Mouse (Mus musculus): ENCODE measurements at regions not wholly inside any gene's neighbourhood (a gene's known extent, or its start where the extent isn't known, plus 50 kb on each side); places are given as distances from the start of the nearest gene placed in this dataset.
"Not testable (repeated sequence)": the region's sequence is repeated elsewhere in the genome, so short reads cannot be mapped to it uniquely, and the experiment has no call there.

DNA sequence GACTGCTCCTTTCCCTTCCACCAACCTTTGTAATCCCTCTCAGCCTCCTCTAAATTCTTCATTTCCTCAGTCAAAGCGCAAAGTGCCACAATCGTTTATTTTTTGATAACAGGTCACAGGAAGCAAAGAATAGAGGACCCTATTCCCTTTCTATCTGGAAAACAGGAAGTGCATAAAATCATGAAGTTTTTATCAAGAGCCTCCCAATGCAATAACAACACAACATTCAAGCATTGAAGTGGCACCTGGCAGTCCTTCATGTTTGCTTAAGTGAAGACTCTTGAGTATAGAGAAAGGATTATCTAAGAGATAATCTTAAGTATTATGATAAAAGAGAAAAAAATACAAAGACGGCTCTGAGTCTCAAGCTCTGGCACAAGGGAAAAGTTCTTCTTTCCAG is 111.9 kb downstream of the Ibtk start:
- Histone ChIP-seq H3K4me1 (no peaks in the 10 kb centered on the region), H3K36me3 (no peaks in the 10 kb centered on the region), H3K27ac (no peak overlapping the region), H3K9me3 (no peaks in the 10 kb centered on the region), H3K9ac (no peak overlapping the region), H3K4me3 (replicated peaks) (no peak overlapping the region), H3K27me3 (replicated peaks) (no peaks in the 10 kb centered on the region), H3K4me2 (no peak overlapping the region)
- no peak for ATAC-seq (ENCODE audit: insufficient read depth, low FRiP score, low read depth)
- WGBS = 59% methylated on average over 3 of the region's 3 CpGs

DNA sequence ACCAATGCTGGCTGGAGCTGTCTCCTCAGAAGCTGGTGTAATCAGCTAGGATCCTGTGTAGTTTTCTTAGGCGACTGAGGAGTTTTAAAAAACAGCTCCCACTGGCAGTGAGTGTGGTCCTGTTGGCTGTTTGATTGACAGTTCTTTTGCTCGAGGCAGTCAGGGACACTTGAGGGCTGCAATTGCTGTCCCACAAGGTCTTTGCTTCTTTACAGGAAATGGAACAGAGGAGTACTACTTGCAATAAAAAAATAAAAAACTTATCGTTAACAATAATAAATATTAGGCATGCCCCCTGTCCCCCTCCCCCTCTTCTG is 113.0 kb downstream of the Ibtk start:
- no peak for ATAC-seq (ENCODE audit: insufficient read depth, low FRiP score, low read depth)
- Histone ChIP-seq H3K4me1 (no peaks in the 10 kb centered on the region), H3K9ac (no peak overlapping the region), H3K4me2 (no peak overlapping the region), H3K36me3 (no peaks in the 10 kb centered on the region), H3K27me3 (replicated peaks) (no peaks in the 10 kb centered on the region), H3K9me3 (no peaks in the 10 kb centered on the region), H3K27ac (no peak overlapping the region), H3K4me3 (replicated peaks) (no peak overlapping the region)
- 66% methylated on average over 3 of the region's 3 CpGs for WGBS

DNA sequence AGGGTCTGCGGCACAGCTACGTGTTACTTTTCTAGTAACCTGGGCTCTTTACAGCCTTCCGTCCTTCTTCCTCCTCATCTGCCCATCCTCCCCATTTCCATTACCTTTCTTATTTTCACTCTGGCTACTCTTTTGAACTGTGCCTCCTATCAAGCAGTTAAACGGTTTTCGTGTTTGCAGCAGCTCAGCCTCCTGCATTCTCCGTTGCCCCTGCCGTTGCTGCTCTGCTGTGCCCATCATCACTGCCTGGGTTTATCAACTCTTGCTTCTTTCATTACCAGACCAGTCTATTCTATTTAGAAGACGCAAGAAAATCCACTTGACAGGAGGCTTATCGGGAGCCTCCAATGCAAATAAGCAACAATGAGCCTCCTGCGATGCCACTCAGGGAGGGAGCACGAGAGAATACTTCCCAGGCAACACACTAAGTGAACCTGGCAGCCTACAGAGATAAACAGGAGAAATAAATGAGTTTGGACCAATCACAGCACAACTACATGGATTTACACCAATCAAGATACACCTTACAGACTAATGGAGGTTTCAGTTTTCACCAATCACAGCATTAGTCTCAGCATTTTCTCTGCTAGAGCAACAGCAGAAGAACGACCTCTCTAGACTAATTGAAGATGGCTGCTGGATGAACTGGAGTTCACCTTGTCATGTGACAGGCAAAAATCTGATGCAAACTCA is 113.5 kb downstream of the Ibtk start:
- Histone ChIP-seq H3K4me2 (no peak overlapping the region), H3K9ac (no peak overlapping the region), H3K9me3 (no peaks in the 10 kb centered on the region), H3K27ac (no peak overlapping the region), H3K4me3 (replicated peaks) (no peak overlapping the region), H3K4me1 (no peaks in the 10 kb centered on the region), H3K36me3 (no peaks in the 10 kb centered on the region), H3K27me3 (replicated peaks) (no peaks in the 10 kb centered on the region)
- no peak for ATAC-seq (ENCODE audit: insufficient read depth, low FRiP score, low read depth)
- 83% methylated on average over 12 of the region's 12 CpGs for WGBS

DNA sequence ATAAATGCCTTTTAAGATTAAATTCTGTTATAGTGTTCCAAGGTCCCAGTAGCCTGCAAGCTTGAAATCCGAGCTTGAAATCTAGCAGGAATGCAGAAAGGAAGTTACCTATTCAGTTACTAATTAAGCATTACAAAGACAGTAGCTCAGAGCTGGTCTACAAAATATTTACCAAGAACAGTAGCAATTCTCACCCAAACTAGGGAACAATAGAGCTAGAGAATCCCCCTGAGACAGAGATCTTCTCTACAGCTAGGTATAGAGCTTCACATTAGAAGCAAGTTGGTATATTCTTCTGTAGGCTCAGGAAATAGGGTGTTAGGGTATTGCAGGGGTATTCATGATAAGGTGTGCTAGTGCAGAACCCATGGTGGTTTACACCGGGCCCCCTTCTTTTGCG is 114.3 kb downstream of the Ibtk start:
- H3K4me1 ChIP-seq; H3K4me3 ChIP-seq (replicated peaks); H3K4me2 ChIP-seq; ATAC-seq (ENCODE audit: insufficient read depth, low FRiP score, low read depth); H3K9me3 ChIP-seq; H3K36me3 ChIP-seq; H3K27me3 ChIP-seq (replicated peaks); H3K9ac ChIP-seq; H3K27ac ChIP-seq: not testable (repeated sequence)
- 72% methylated on average over 3 of the region's 3 CpGs for WGBS

DNA sequence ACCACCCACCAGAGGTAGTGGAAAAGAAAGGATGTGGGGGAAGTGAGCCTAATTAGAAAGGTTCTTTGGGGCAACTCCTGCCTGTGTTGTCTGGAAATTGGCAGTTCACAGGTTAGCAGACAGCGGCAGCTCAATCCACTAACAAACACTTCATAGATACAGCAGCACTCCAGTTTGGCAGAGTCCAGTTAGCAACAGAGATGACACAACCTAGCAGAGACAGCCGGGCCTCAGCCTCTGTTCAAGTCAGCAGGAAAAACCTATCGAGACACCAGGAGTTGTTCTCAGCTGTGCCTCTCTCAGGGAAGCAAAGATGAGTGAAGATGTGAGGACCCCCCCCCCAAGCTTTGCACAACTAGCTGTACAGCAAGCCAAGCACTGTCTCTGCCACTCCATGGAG is 131.2 kb downstream of the Ibtk start:
- H3K4me3 ChIP-seq (replicated peaks) = no peak overlapping the region
- no peak overlapping the region for H3K9ac ChIP-seq
- H3K9me3 ChIP-seq = no peaks in the 10 kb centered on the region
- H3K36me3 ChIP-seq = no peaks in the 10 kb centered on the region
- H3K27ac ChIP-seq = no peak overlapping the region
- no peak overlapping the region for H3K4me2 ChIP-seq
- no peak for ATAC-seq (ENCODE audit: insufficient read depth, low FRiP score, low read depth)
- H3K27me3 ChIP-seq (replicated peaks) = no peaks in the 10 kb centered on the region
- no peaks in the 10 kb centered on the region for H3K4me1 ChIP-seq
- 82% methylated on average over 3 of the region's 3 CpGs for WGBS

DNA sequence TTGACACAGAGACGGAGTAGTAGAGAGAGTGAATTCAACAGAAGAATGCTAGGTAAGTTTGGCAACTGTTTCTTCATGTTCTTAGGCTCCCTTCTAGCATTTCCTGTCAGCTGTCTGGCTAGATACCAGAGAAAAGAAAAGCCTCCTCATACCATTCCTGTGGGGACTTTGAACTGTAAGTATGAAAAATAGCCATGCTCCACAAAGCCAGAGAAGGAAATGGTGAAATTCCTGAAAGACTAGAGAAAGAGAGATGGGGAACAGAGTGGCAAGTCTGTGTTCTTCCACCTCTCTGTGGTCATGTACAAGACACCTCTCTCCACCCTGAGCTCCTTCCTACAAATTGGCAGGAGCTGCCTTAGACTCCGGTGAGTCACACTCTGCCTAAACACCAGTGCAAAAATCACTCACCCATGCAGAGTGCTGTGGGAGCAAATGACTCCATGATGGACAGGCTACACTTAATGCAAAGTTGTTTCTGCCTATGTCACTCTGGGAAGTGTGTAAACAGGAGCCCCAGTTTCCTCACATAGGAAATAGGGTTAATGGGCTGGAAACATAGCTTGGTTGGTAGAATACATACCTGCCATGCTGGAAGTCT is 131.9 kb downstream of the Ibtk start:
- WGBS = 54% methylated on average over 2 of the region's 2 CpGs
- no peaks in the 10 kb centered on the region for H3K4me1 ChIP-seq
- no peak overlapping the region for H3K9ac ChIP-seq
- no peaks in the 10 kb centered on the region for H3K9me3 ChIP-seq
- no peak overlapping the region for H3K4me3 ChIP-seq (replicated peaks)
- no peaks in the 10 kb centered on the region for H3K36me3 ChIP-seq
- H3K4me2 ChIP-seq = no peak overlapping the region
- H3K27me3 ChIP-seq (replicated peaks) = no peaks in the 10 kb centered on the region
- H3K27ac ChIP-seq = no peak overlapping the region
- ATAC-seq (ENCODE audit: insufficient read depth, low FRiP score, low read depth) = no peak

DNA sequence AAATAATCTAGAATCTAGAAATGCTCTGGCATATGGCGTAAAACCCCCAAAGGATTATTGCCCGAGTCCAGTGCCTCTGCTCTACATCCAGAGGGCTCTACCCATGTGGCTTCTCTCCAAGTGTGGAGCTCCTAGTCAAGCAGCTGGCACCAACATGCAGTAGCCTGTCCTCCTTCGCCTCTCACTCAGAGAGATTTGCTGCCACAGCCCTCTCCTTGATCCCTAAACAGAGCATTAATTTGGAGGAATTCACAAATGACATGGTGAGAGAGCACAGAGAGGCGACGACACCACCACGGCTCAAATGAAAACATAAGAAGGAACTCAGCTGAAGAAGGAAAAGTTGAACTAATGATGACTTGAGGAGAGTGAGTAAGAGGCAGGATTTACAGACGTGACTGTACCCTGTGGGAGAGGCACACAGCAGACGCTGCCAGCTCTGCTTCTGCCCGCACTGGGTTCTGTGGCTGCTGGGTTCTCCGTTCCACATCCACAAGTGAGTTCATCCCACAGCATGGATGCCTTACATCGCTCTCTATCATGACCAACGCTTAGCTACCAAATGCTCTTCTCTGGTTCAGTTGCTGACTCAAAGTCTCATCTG is 132.8 kb downstream of the Ibtk start:
- Histone ChIP-seq H3K27ac (no peak overlapping the region), H3K9ac (no peak overlapping the region), H3K9me3 (no peaks in the 10 kb centered on the region), H3K4me2 (no peak overlapping the region), H3K4me1 (no peaks in the 10 kb centered on the region), H3K27me3 (replicated peaks) (no peaks in the 10 kb centered on the region), H3K4me3 (replicated peaks) (no peak overlapping the region), H3K36me3 (no peaks in the 10 kb centered on the region)
- ATAC-seq (ENCODE audit: insufficient read depth, low FRiP score, low read depth) = no peak
- 77% methylated on average over 12 of the region's 12 CpGs for WGBS

DNA sequence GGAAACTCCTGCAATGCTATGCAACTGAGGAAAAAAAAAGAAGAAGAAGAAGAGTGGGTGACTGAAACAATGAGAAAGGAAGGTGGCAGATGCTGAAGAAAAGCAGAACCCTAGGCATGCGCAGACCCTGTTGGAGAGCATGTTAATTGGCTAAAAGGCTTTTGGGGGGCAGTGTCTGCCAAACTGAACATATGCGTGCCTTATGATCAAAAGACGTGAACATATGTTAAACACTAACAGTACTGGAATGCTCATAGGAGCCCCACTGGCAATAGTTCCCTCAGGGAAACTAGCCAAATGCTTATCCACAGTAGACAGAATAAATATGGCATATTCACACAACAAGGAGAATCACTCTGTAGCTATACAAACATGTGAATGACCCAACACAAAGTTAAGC is 140.0 kb downstream of the Ibtk start:
- H3K4me3 ChIP-seq (replicated peaks) = no peak overlapping the region
- H3K27me3 ChIP-seq (replicated peaks) = no peaks in the 10 kb centered on the region
- 68% methylated on average over 3 of the region's 3 CpGs for WGBS
- no peak overlapping the region for H3K4me2 ChIP-seq
- no peaks in the 10 kb centered on the region for H3K4me1 ChIP-seq
- H3K36me3 ChIP-seq = no peaks in the 10 kb centered on the region
- no peak overlapping the region for H3K27ac ChIP-seq
- ATAC-seq (ENCODE audit: insufficient read depth, low FRiP score, low read depth) = no peak
- no peak overlapping the region for H3K9ac ChIP-seq
- no peaks in the 10 kb centered on the region for H3K9me3 ChIP-seq

DNA sequence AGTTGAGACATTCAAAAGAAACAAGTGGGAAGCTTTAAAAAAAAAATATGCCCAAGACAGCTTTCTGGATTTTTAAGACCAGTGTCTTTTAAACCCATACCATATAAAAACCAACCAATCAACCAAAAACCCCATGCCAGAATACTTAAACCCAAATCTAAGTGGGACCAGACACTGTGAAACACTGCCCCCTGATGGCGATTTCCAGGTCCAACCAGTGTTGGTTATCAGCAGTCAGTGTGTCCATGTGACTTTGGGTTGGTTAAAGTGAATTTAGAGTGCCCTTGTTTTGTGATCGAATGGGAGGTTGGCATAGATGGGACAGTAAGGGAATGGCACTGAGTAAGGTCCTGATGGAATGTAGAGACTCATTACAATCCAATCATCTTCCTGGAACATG is 152.2 kb downstream of the Ibtk start:
- H3K27me3 ChIP-seq (replicated peaks) = no peaks in the 10 kb centered on the region
- H3K4me1 ChIP-seq = no peaks in the 10 kb centered on the region
- H3K36me3 ChIP-seq = no peaks in the 10 kb centered on the region
- no peaks in the 10 kb centered on the region for H3K9me3 ChIP-seq
- H3K4me3 ChIP-seq (replicated peaks) = no peak overlapping the region
- H3K27ac ChIP-seq = no peak overlapping the region
- H3K9ac ChIP-seq = no peak overlapping the region
- H3K4me2 ChIP-seq = no peak overlapping the region
- no peak for ATAC-seq (ENCODE audit: insufficient read depth, low FRiP score, low read depth)
- WGBS = 48% methylated on average over 2 of the region's 2 CpGs

DNA sequence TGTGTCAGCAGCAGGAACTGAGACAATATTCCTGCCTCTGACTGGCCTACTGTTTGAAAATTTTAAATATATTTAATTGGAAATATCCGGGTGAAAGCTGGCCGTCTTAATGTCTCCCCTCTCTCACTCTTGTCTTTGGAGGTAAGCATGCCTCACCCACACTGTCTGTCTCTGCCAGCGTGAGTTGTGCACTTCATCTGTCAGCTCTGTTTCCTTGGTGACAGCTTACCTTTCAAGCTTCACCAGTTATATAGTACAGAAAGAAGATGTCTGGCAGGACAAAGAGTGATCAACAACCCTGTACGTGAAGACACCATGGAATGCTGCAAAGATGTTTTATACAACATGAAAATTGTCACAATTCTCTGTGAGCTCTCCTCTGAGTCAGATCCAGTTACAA is 155.3 kb downstream of the Ibtk start:
- Histone ChIP-seq H3K27ac (no peak overlapping the region), H3K4me1 (no peaks in the 10 kb centered on the region), H3K4me3 (replicated peaks) (no peak overlapping the region), H3K4me2 (no peak overlapping the region), H3K9ac (no peak overlapping the region), H3K27me3 (replicated peaks) (no peaks in the 10 kb centered on the region), H3K9me3 (no peaks in the 10 kb centered on the region), H3K36me3 (no peaks in the 10 kb centered on the region)
- ATAC-seq (ENCODE audit: insufficient read depth, low FRiP score, low read depth) = no peak
- WGBS = 80% methylated on average over 4 of the region's 4 CpGs

DNA sequence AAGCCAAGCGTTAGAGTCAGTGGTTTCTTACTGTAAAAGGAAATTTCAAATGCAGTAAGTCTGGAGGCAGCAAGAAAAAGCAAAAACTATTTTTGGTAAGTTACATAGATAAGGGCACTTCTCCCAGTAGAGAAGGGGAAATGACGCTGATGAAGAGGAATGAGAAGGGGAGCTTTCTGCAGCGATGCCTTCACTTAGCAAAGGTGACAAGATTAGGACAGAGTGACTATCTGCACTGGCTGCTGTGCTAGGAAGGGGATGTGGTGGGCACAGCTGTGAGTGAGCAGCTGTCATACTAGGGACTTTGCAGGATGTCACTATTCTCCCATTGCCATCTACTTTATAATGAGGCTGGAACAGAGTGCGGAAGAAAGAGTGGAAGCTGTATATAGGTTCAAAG is 156.5 kb downstream of the Ibtk start:
- no peak overlapping the region for H3K4me3 ChIP-seq (replicated peaks)
- no peak overlapping the region for H3K9ac ChIP-seq
- H3K4me2 ChIP-seq = no peak overlapping the region
- no peaks in the 10 kb centered on the region for H3K9me3 ChIP-seq
- 77% methylated on average over 4 of the region's 4 CpGs for WGBS
- no peaks in the 10 kb centered on the region for H3K27me3 ChIP-seq (replicated peaks)
- H3K4me1 ChIP-seq = no peaks in the 10 kb centered on the region
- H3K27ac ChIP-seq = no peak overlapping the region
- no peak for ATAC-seq (ENCODE audit: insufficient read depth, low FRiP score, low read depth)
- H3K36me3 ChIP-seq = no peaks in the 10 kb centered on the region

DNA sequence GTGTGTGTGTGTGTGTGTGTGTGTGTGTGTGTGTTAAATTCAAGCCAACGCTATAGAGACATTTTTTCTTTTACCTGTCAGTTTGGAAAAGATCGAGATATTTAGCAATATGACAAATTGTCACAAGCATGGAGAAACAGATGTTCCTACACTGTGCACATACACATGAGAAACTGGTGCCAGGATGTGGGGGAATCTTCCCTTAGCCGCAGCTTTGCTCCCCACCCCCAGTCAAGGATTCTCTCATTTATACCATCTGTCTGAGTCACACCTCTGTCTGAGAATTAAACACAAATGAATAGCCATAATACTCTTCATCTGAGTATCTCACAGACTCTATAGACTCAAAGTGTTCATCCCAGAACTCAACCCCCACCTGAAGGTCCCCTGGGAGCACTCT is 159.9 kb downstream of the Ibtk start:
- Histone ChIP-seq H3K27me3 (replicated peaks) (no peaks in the 10 kb centered on the region), H3K4me2 (no peak overlapping the region), H3K4me3 (replicated peaks) (no peak overlapping the region), H3K36me3 (no peaks in the 10 kb centered on the region), H3K27ac (no peak overlapping the region), H3K9me3 (no peaks in the 10 kb centered on the region), H3K4me1 (no peaks in the 10 kb centered on the region), H3K9ac (no peak overlapping the region)
- WGBS = 82% methylated on average over 3 of the region's 3 CpGs
- ATAC-seq (ENCODE audit: insufficient read depth, low FRiP score, low read depth) = no peak

DNA sequence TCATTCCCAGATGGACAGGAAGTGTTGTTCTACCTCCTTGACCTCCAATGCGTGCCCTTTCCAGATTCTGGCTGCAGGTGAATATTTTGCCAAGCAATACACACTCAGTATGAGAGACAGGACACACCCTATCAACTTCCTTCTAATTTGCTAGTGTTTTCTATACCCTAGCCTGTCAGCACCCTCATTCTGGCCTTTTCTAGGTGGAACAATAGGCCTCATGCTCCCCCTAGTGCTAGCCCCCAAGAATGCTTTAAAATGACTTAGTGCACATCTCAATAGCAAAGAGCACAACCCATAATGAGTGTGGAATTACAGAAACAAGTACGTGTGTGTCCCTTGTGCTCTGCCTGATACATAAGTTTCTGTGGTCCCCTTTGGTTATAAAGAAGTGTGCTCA is 161.1 kb downstream of the Ibtk start:
- Histone ChIP-seq H3K9me3 (no peaks in the 10 kb centered on the region), H3K4me2 (no peak overlapping the region), H3K27ac (no peak overlapping the region), H3K9ac (no peak overlapping the region), H3K27me3 (replicated peaks) (no peaks in the 10 kb centered on the region), H3K36me3 (no peaks in the 10 kb centered on the region), H3K4me3 (replicated peaks) (no peak overlapping the region), H3K4me1 (no peaks in the 10 kb centered on the region)
- WGBS = 47% methylated on average over 2 of the region's 2 CpGs
- no peak for ATAC-seq (ENCODE audit: insufficient read depth, low FRiP score, low read depth)
